Mouse (Mus musculus): ENCODE data around the gene Tspan4. TPM values are rescaled to one million over a fixed set of nuclear protein-coding genes. Genes with fewer than 3 reads are reported as not detected.

Gene Tspan4
- 56.0 and 60.4 TPM in 2 replicates for polyA plus RNA-seq (2012; rRNA removed)

DNA sequence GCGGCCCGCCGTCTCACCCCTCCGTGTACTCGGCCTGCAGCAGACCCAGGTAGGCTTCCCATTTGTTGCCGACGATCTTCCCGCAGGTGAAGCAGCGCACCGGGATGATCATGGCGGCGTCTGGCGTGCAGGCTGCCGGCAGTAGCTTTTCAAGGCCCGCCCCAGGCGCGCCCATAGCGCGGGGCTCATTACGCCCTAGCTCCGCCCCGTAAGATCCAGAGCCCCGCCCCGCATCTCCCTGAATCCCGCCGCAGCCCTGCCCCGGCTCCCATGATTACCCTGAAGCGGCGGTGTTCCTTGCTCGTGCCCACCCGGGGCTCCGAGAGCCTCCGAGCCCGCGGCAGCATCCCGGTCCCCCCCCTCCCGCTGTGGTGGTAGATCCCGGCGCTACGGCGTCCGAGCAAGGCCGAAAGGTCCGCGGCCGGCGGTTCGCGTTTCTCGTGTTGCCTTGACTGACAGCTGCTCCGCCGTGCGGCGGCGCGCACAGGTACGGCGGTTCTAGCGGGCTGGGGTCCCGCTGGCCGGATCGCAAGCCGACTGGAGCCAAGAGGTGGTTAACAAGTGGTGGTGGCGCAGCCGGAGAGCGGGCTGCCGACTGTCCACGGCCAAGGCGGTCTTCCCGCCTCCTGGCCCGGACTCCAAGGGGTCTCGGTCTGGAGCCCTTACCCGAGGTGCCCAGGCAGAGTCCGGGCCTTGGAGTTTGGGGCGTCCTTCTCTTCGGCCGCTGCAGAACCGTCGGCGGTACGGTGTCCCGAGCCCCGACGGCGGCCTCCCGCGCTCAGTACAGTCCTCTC lies at the start of gene Tspan4, which contains the start of gene Polr2l:
Tspan4 (plus strand) TSS at position 230 of the 794 bp plus-strand sequence.
Polr2l (minus strand) TSS at position 122 of the 794 bp plus-strand sequence.

DNA sequence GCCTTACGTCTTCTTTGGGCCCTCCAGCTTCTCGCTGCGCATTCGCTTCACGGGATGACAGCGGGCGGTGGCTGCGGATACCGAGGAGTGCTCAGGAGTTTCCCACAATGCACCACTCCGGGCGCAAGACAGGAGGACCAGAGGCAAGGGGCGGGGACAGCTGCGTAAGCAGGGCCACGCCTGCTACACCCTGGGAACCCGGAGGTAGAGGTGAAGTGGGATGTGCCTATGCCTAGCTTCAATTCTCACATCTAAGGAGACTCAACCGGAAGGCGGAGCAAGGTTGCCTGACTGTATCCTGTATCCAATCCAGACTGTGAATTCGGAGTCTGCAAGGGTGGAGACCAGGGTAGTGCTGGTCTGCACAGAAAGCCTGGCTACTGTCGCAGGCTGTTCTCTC lies 45.7 kb upstream of the Tspan4 start, which contains the start of gene Cend1:
Cend1 (minus strand) TSS at position 182 of the 400 bp plus-strand sequence.

DNA sequence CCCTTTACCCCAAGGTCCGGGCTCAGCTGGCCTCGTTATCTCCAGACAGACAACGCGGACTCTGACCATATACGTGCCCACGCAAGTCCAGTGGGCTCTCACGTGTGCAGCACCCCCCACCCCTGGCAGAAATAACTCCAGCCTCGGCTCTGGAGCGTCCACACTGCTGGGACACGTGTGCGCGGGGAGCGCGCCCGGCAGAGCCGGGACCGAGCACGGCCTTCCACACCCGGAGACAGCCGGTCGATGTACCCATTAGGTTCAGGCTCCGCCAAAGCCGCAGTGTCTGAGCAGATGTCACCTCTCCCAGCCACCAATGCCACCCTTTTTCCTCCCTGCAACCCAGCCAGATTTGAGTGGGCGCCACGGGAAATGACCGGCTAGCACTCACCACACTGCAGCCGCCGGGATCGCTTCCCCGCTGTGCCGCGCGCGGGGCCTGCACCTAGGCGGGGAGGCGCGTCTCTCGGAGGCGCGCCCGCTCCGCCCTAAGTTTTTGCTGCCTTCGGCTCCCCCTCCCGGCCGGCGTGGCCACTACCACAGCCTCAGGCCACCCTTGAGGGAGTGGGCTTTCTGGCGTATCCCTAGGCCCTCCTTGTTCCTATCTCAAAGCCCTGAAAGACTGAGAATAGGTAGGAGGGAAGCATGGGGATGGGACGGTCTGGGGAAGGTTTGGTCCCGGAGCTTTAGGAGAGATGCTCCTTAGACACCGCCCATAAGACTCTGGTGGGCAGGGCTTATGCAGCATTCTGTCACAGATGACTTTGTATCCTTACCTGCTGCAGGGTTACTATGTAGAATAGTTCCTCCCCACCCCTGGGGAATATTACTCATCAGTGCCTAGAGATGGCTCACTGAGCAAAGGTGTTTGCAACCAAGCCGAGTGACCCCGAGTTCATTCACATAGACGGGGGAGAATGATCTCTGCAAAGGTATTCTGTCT lies 37.6 kb upstream of the Tspan4 start, which contains the start of gene Slc25a22:
Slc25a22 (minus strand) TSS at position 715 of the 943 bp plus-strand sequence.

DNA sequence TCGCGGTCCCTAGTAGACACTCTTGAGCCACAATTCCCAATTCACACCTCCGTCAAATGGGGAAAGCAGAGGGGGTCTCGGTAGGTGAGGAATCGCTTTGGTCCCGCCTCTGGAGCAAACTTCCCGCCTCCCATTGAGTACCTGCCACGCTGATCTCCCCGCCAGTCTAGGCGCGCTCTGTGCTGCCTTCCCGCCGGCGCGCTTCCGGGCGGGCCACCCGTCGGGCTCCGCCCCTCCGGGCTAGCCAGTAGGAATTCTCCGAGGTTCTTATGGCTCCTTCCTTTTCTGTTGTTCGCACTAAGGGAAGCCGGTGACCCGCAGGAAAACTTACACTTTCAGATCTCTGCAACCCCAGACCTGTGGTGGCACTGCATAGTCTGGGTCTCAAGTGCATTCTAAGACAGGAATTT lies 31.2 kb upstream of the Tspan4 start, which contains the start of gene Pidd1:
Pidd1 (minus strand) TSS at position 198 of the 410 bp plus-strand sequence.

DNA sequence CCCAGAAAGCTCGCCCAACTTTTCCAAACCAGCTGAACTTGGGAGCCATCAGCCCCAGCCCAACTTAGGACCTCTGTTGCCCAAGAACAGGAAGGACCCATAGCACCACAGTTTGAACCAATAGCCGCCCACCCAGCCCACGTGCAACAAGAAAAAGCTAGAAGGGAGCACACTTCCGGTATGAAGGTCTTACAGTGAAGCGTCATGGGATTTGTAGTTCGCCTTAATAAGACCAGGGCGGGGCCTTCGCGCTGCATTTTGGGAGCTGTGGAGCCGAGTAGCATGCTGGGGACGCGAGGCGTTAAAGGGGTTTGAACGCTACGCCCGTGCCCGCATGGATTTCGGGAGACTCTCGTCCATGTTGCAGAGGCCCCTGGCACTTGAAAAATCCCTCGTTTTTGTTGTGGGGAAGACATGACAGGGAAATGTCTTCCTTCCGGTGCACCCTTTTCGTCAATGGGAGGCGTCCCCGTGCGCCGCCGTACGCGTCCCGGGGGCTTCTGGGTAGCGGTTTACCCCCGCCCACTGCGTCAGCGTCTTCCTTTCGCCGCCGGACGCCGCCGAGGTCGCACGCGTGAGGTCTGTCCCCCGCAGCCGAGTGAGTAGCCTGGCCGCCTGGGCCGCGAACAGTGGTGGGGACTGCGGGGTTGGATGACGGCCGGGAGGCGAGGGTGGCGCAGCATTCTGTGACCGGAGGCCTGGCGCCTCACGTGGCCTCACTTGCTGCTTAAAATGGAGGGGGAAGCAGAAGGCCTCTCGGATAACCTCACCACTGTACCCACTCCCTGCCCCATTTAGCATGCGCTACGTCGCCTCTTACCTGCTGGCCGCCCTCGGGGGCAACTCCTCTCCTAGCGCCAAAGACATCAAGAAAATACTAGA lies 27.7 kb upstream of the Tspan4 start, which contains the start of gene Rplp2:
Rplp2 (plus strand) TSS at position 261 of the 882 bp plus-strand sequence.

DNA sequence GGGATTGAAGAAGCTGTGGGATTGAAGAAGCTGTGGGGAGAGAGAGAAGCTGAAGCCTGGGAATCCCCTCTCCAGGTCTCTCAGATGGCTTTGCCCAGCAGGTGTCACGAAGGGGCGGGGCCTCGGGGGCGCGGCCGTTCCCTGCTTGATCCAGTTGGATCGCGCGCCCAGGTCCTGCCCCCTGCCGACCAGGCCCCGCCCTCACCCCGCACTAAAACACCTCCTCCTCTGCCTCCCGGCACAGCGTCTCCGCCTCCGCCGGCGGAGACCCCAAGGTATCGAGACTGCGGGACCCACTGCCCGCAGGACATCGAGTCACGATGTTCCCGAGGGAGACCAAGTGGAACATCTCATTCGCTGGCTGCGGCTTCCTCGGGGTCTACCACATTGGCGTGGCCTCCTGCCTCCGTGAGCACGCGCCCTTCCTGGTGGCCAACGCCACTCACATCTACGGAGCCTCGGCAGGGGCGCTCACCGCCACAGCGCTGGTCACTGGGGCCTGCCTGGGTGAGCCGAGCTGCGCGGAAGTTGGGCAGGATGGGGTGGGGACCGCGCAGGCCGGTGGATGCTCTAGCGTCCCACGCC lies 20.0 kb upstream of the Tspan4 start, which contains the start of gene Pnpla2:
Pnpla2 (plus strand) TSS at position 232 of the 585 bp plus-strand sequence.

DNA sequence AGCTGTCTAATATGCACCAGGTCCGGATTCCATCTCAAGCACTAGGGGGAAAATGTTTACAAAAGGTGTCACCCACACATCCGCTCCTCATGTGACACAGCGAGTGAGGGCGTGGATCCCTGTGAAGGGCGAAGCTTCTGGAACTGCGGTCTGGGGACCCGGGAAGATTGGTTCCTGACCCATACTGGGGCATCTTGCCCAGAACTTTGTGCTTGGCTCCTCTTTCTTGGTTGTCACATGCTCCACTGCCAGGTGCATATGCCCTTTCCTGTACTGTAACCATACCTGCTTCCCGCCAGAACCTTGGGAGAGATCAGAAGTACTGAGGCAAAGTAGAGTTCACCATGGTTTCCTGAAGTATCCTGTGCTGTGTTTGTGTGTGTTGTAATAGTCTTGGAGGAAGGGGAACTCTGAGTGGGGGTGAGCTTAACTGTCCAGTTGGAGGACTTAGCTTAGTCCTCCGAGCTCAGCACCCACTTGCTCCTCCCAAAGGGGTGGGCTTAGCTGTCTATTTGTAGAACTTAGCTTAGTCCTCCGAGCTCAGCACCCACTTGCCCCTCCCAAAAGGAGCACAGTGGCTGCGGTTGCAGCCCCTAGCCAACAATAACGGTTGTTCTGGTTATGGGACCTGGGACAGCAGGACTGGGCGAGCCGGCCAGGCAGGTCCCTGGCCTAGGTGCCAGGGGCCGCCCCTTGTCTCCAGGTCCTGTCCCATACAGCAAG lies 14.5 kb upstream of the Tspan4 start, which contains the start of gene Cracr2b:
Cracr2b (plus strand) TSS at position 704 of the 723 bp plus-strand sequence.

DNA sequence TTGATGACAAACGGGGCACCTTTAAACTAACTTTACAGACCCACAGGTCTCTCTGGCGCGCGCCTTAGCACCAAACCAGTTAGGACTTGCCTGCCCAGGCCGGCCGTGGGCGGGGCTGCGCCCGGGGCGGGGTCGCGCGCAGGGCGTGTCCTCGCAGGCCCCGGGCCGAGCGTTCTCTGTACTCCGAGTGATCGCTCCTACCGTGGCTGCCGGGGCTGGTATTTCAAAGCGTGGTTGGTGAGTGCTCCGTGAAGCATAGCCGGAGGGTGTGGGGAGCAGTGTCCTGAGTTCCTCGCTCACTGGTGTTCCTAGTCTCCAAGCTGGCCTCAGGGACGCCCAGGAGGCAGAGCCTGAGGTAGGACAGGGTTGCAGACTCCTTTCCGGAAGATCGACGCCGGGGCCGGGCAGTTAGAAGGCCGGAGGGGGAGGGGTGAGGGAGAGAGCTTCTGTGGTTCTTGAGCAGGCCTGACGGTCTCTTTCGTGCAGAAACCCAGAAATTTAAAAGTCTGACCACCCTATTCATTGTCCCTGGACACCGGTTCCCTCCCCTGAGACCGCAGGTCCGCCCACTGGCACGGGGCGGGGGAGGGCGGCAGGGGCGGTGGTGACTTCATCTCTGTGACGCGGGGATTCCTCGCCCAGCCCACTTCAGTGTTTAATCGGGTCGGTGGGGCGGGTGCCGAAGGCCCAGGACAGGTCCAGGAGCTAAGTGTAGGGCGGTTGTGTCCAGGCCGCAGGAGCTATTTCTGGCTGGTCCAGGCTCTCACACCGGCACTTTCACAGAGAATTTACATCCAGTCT lies 7.6 kb upstream of the Tspan4 start, which contains the start of gene Cd151:
Cd151 (plus strand) TSS at position 163 of the 801 bp plus-strand sequence.

DNA sequence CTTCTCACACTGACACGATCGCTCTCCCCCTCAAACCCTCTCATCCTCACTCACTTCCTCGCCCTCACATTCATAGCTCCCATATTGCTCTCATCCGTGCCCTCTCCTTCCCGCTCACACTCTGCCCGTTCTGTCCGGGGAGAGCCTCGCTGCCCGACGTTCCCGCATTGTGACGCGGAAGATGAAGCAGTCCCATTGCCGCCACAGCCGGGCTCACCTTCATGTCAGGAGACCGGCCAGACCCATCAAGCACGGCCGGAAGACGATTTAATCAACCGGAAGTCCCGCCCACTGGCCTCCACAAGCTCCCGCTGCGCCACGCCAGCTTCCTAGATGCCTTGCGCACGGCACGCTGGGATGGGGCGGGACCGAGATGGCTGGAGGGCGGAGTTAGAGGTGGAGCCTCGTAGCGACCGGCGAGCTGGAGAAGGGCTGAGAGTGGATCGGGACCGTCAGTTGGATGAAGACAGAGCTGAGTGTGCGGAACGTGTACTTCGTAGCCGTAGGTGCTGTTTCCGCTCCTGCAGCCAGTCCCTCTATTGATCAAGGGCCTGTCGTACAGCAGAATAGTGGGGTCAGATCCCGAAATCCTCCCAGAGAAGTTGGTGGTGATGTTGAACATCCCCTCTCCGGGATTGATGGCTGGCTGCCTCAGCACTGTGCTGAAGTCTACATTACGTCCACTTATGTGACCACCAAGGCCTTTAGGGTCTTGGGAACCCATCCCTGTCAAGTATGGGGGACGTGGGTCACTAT lies 64.7 kb downstream of the Tspan4 start, which contains the start of gene Chid1:
Chid1 (minus strand) TSS at position 302 of the 756 bp plus-strand sequence.

Other genes with a start within 250 kb of the Tspan4 start
- 24.7 and 26.9 TPM in 2 replicates for gene Phrf1, start 246.5 kb upstream of the Tspan4 start, polyA plus RNA-seq (2012; rRNA removed)
- gene Irf7, start 208.8 kb upstream of the Tspan4 start, polyA plus RNA-seq (2012; rRNA removed), result 4.2 and 6.9 TPM in 2 replicates
- gene Cdhr5, start 198.5 kb upstream of the Tspan4 start, polyA plus RNA-seq (2012; rRNA removed), result 0.04 and 0.08 TPM in 2 replicates
- gene Sct, start 196.1 kb upstream of the Tspan4 start, polyA plus RNA-seq (2012; rRNA removed), result 1.5 and 2.2 TPM in 2 replicates
- gene Drd4, start 183.2 kb upstream of the Tspan4 start, polyA plus RNA-seq (2012; rRNA removed), result 0.66 and 0.71 TPM in 2 replicates
- 67.1 and 68.9 TPM in 2 replicates for gene Deaf1, start 147.6 kb upstream of the Tspan4 start, polyA plus RNA-seq (2012; rRNA removed)
- 53.0 TPM in 2 replicates for gene Tmem80, start 147.5 kb upstream of the Tspan4 start, polyA plus RNA-seq (2012; rRNA removed)
- 1.3 and 3.0 TPM in 2 replicates for gene Eps8l2, start 136.4 kb upstream of the Tspan4 start, polyA plus RNA-seq (2012; rRNA removed)
- 245 and 264 TPM in 2 replicates for gene Taldo1, start 83.0 kb upstream of the Tspan4 start, polyA plus RNA-seq (2012; rRNA removed)
- 69.5 and 71.9 TPM in 2 replicates for gene Gatd1, start 61.1 kb upstream of the Tspan4 start, polyA plus RNA-seq (2012; rRNA removed)
- gene Cend1, start 45.7 kb upstream of the Tspan4 start, polyA plus RNA-seq (2012; rRNA removed), result 63.4 and 64.9 TPM in 2 replicates
- 166 and 178 TPM in 2 replicates for gene Slc25a22, start 37.3 kb upstream of the Tspan4 start, polyA plus RNA-seq (2012; rRNA removed)
- gene Pidd1, start 31.2 kb upstream of the Tspan4 start, polyA plus RNA-seq (2012; rRNA removed), result 9.0 and 10.0 TPM in 2 replicates
- gene Rplp2, start 27.9 kb upstream of the Tspan4 start, polyA plus RNA-seq (2012; rRNA removed), result 868 and 877 TPM in 2 replicates
- gene Pnpla2, start 20.0 kb upstream of the Tspan4 start, polyA plus RNA-seq (2012; rRNA removed), result 14.3 and 15.6 TPM in 2 replicates
- gene Cracr2b, start 14.1 kb upstream of the Tspan4 start, polyA plus RNA-seq (2012; rRNA removed), result 4.8 TPM in 2 replicates
- 92.5 and 94.0 TPM in 2 replicates for gene Cd151, start 7.8 kb upstream of the Tspan4 start, polyA plus RNA-seq (2012; rRNA removed)
- gene Polr2l, start 108 bp upstream of the Tspan4 start, polyA plus RNA-seq (2012; rRNA removed), result 52.4 and 53.0 TPM in 2 replicates
- gene Chid1, start 64.6 kb downstream of the Tspan4 start, polyA plus RNA-seq (2012; rRNA removed), result 37.0 and 39.7 TPM in 2 replicates
- 49.9 and 53.1 TPM in 2 replicates for gene Ap2a2, start 86.9 kb downstream of the Tspan4 start, polyA plus RNA-seq (2012; rRNA removed)
- 0.03 TPM in 2 replicates for gene Muc6, start 180.1 kb downstream of the Tspan4 start, polyA plus RNA-seq (2012; rRNA removed)
- 0.87 and 0.89 TPM in 2 replicates for gene Muc2, start 215.1 kb downstream of the Tspan4 start, polyA plus RNA-seq (2012; rRNA removed)

Measured in central nervous system, embryonic 18 days (tissue).